Mouse (Mus musculus) cerebellum, adult 2 months (tissue): ENCODE data around the gene Ripk4. TPM values are rescaled to one million over a fixed set of nuclear protein-coding genes. Genes with fewer than 3 reads are reported as not detected.

Source experiments
- DNase-seq, 2 experiments: peaks; one replicate each; pipeline ENCODE4 v3.0.0; 2021
- H3K27ac ChIP-seq: fragments of 200-500 bp; 2 replicates; pipeline ENCODE4 v1.5.1; 2012; ENCODE audit warnings: low read length, control low read depth, inconsistent platforms; ENCODE audit not compliant: insufficient read depth
- H3K27me3 ChIP-seq: fragments of 200-500 bp; 2 replicates; pipeline ENCODE4 v1.6.1; 2012; ENCODE audit warnings: inconsistent platforms, mild to moderate bottlenecking, low read length, moderate library complexity; ENCODE audit not compliant: control insufficient read depth, insufficient read depth
- H3K4me1 ChIP-seq: fragments of 200-500 bp; 2 replicates; pipeline ENCODE4 v1.6.1; 2011; ENCODE audit warnings: low read length; ENCODE audit not compliant: control insufficient read depth, insufficient read depth
- H3K4me3 ChIP-seq: fragments of 200-500 bp; replicated peaks from 2 replicates; pipeline ENCODE3; 2011; ENCODE audit warnings: mild to moderate bottlenecking, low read depth, low read length, control low read depth; ENCODE audit not compliant: insufficient read depth
- CTCF ChIP-seq: fragments of 200-500 bp; IDR thresholded peaks from 2 replicates; pipeline ENCODE4 v1.5.1; 2011; ENCODE audit warnings: low read depth, mild to moderate bottlenecking, control low read depth, low read length, moderate library complexity, borderline replicate concordance; ENCODE audit not compliant: insufficient read depth
- POLR2A ChIP-seq: fragments of 200-500 bp; IDR thresholded peaks from 2 replicates; pipeline ENCODE4 v1.6.1; 2011; ENCODE audit warnings: low read length, control low read depth, borderline replicate concordance; ENCODE audit not compliant: insufficient read depth
- WGBS: fragments of 180-500 bp; shearing (Covaris S2); methylation state at CpG from one replicate; pipeline ENCODE4 v1.1.7; 2018; 5-methylcytosine and 5-hydroxymethylcytosine counted together
- polyA plus RNA-seq: library from polyadenylated mRNA; depleted of rRNA; stranded (reverse); fragments of >200 nt; gene quantifications from 2 replicates; pipeline ENCODE4 v1.2.3, GENCODE M21; 2012; rRNA removed

Gene Ripk4
- 0.43 and 0.51 TPM in 2 replicates for polyA plus RNA-seq

DNA sequence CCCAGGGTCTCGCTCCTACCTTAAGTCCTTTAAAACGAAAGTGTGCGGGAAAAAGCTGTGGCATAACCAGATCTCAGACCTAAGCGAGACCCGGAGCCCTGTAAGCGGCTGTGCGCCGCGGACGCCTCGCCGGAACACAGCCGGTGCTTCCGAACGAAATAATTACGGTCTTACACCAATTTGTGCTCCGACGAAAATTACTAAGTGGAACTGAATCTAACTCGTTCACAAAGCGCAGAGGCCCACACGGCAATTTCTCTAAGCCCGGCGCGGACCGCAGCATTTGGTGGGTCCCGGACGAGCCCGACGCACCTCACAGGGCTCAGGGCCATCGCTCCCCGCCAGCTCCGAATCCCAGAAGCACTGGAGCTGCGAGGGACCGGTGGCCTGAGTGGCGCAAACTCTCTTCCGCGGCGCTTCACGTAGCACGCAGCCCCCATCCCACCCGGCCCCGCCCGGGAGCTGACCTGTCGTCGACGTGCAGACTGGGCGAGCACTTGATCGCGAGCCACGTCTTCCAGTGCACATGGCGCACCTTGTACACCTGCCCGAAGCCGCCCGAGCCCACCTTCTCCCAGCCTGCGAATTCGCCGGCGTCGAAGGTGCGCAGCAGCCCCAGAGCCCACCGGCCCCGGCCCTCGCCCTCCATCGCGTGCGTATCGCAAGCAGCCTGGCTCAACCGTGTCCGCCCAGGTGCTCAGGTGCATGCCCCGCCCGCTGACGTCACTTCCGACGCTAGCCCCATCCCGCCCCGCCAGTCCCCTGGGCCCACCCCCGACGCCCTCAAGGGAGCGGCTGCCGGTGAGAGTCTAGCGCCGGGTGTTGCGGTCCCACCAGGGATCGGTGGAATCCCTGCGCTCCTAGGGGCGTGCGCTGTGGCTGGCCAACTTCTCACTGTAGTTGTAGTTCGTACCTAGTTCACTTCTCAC lies at the start of gene Ripk4:
Gene Ripk4, minus strand, starts transcription at position 727 of the 929 bp plus-strand sequence.
- DNase-seq: no peak
- no peaks in the 10 kb centered on the region for H3K4me1 ChIP-seq
- peak within 1 kb of the TSS; percentile 17 for H3K4me3 ChIP-seq
- WGBS: 2% methylated on average over 88 of the region's 88 CpGs
- TF ChIP-seq CTCF: no peak
- no peak for TF ChIP-seq POLR2A
- H3K27me3 ChIP-seq: no peaks in the 10 kb centered on the region; the same call in 1 of the 2 replicates
- H3K27ac ChIP-seq: no peak within 1 kb of the TSS

GRCm38 (mm10) chr16:97808881-97809280 lies 45.3 kb upstream of the Ripk4 start:
- Histone ChIP-seq H3K4me3 (no peak overlapping the region), H3K27ac (no peak overlapping the region), H3K27me3 (no peaks in the 10 kb centered on the region), H3K4me1 (peaks cover 3% of the 10 kb centered on the region; the same call in 1 of the 2 replicates)
- DNase-seq: no peak
- TF ChIP-seq CTCF (no peak), POLR2A (no peak)
- WGBS: 97% methylated on average over 3 of the region's 3 CpGs

DNA sequence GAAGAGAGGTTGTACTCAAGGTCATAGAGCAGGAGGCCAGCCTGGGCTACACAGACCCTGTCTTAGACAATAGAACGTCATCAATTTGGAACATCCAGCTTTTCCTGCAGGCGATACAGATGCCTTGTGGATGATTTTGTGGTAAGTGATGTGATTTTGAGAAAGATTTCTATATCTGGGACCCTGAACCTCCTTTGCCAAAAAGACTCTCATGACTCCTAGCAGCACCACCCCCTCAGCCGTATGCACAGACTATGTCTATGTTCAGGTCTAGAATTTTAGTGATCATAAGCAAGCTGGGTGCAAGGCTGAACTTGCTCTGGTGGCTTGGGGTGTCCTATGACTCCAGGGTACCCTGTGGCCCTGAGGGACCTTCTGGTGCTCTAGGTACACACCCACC lies 42.1 kb upstream of the Ripk4 start:
- H3K4me1 ChIP-seq: no peaks in the 10 kb centered on the region
- DNase-seq: no peak
- no peaks in the 10 kb centered on the region for H3K27me3 ChIP-seq
- H3K27ac ChIP-seq: no peak overlapping the region
- no peak for TF ChIP-seq CTCF
- no peak for TF ChIP-seq POLR2A
- H3K4me3 ChIP-seq: no peak overlapping the region
- 94% methylated on average over 3 of the region's 3 CpGs for WGBS

- Histone ChIP-seq H3K27ac (no peak overlapping the region), H3K4me1 (no peaks in the 10 kb centered on the region), H3K27me3 (no peaks in the 10 kb centered on the region), H3K4me3 (no peak overlapping the region)
- WGBS: 64% methylated on average over 7 of the region's 7 CpGs
- TF ChIP-seq POLR2A: no peak
- peak; percentile 73 for TF ChIP-seq CTCF
- peak; percentile 74 for DNase-seq
Observed at GRCm38 (mm10) chr16:97804680-97805547, 41.3 kb upstream of the Ripk4 start.

DNA sequence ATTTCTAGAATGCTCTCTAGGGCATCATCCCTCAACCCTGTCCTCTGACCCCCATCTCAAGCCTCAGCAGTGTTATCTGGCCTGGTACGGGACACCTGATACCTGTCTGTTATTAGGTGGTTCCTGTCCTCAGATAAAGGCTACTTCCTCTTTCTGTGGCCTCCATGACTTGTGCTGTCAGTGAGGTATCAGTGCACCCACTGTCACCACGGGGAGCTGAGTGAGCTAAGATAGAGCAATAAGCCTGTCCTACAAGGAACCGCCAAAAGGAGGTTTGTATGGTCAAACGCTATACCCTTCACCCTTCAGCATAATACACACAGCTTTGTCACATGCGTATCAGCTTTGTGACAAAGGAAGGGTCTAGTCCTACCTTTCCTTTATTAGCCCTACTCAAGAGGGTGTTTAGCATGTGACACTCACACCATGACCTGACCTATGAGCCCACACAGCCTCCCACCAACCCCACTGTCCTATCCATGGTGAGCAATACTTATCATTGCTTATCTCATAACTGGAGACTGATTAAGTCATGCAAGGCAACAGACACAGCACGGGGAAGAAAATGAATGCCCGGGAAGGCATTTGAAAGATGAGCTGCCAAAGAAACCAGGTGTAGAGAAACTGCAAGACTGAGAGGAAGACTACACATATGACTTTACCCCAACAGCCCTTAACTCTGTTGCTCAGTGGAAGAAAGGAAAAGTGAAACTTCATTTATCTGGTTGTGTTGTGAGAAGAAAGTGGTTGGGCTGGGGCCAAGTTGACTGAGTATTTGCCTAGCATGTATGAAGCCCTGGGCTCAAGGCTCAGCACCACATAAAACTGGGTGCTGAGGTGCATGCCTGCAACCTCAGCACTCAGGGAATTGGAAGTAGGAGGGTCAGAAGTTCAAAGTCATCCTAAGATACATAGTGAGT lies 34.6 kb upstream of the Ripk4 start:
- Histone ChIP-seq H3K4me3 (no peak overlapping the region), H3K27me3 (no peaks in the 10 kb centered on the region), H3K4me1 (no peaks in the 10 kb centered on the region), H3K27ac (no peak overlapping the region)
- no peak for DNase-seq
- WGBS: 94% methylated on average over 7 of the region's 7 CpGs
- TF ChIP-seq POLR2A: no peak
- no peak for TF ChIP-seq CTCF

GRCm38 (mm10) chr16:97797212-97797611 lies 33.6 kb upstream of the Ripk4 start:
- Histone ChIP-seq H3K4me3 (no peak overlapping the region), H3K27me3 (no peaks in the 10 kb centered on the region), H3K4me1 (no peaks in the 10 kb centered on the region), H3K27ac (no peak overlapping the region)
- no peak for DNase-seq
- WGBS: 81% methylated on average over 3 of the region's 3 CpGs
- TF ChIP-seq POLR2A (no peak), CTCF (no peak)

GRCm38 (mm10) chr16:97794256-97794655 lies 30.7 kb upstream of the Ripk4 start:
- Histone ChIP-seq H3K27me3 (no peaks in the 10 kb centered on the region), H3K27ac (no peak overlapping the region), H3K4me3 (no peak overlapping the region), H3K4me1 (no peaks in the 10 kb centered on the region)
- TF ChIP-seq CTCF: no peak
- no peak for TF ChIP-seq POLR2A
- 97% methylated on average over 6 of the region's 6 CpGs for whole genome bisulfite sequencing
- no peak for DNase-seq
